In genomic region chr5:134959114-134959513, GRCm38 (mm10) we compare ENCODE assay signal across 10 mouse cellular contexts. TPM values are rescaled to one million over a fixed set of nuclear protein-coding genes. Genes with fewer than 3 reads are reported as not detected.
DNase-seq lines count a peak whose midpoint lies in the region; ATAC-seq and TF ChIP-seq lines count a peak whose summit lies in the region.
"Had no signal": no experiment of that assay in that cellular context is flagged by ENCODE, and none has a peak within 500 bp of the region (broad histone marks: within the 10 kb centered on the region; RNA-seq: fewer than 3 reads in every experiment).

No protein-coding gene starts in this region.

- H3K27ac ChIP-seq in thymus, adult 2 months (ENCODE audit: control insufficient read depth, insufficient read depth, low read length): 0 out of 2 replicates have a peak overlapping the region, but pooled peaks have one; percentile 31
- no peak overlapping the region for H3K27ac ChIP-seq in forebrain, embryonic 13.5 days
- H3K27ac ChIP-seq: embryonic facial prominence, embryonic 12.5 days had no signal

- H3K9me3 ChIP-seq in forebrain, embryonic 13.5 days (replicated peaks): no peaks in the 10 kb centered on the region
- H3K9me3 ChIP-seq: embryonic facial prominence, embryonic 12.5 days had no signal

- no peak overlapping the region for H3K9ac ChIP-seq in forebrain, embryonic 13.5 days
- H3K9ac ChIP-seq: embryonic facial prominence, embryonic 12.5 days; lung, embryonic 14.5 days had no signal

- no peaks in the 10 kb centered on the region for H3K27me3 ChIP-seq in thymus, adult 2 months (ENCODE audit: control insufficient read depth, insufficient read depth, low read length)
- no peaks in the 10 kb centered on the region for H3K27me3 ChIP-seq in forebrain, embryonic 13.5 days
- H3K27me3 ChIP-seq: embryonic facial prominence, embryonic 12.5 days had no signal

- no peak overlapping the region for H3K4me3 ChIP-seq in thymus, adult 2 months (ENCODE audit: control insufficient read depth, insufficient read depth, low read length)
- H3K4me3 ChIP-seq in forebrain, embryonic 13.5 days: no peak overlapping the region
- H3K4me3 ChIP-seq: embryonic facial prominence, embryonic 12.5 days had no signal

- peak; percentile 76 for DNase-seq in gastrocnemius, adult 18-20 months (ENCODE audit: low spot score)
- DNase-seq in gastrocnemius, postnatal 10 days: no peak
- DNase-seq in thymus, adult 2 months: no peak
- DNase-seq in thymus, adult 18-20 months: no peak
- peak; percentile 77 to 87 for DNase-seq in heart, postnatal 10 days
- no peak for DNase-seq in embryo, embryonic 11 days
- no peak for DNase-seq in layer of hippocampus, adult 11-12 months (ENCODE audit: low spot score)
- DNase-seq: lung, embryonic 14.5 days had no signal

- H3K4me1 ChIP-seq in thymus, adult 2 months (replicated peaks; ENCODE audit: control insufficient read depth, insufficient read depth, low read length): peaks cover 40% of the 10 kb centered on the region
- H3K4me1 ChIP-seq in forebrain, embryonic 13.5 days: no peaks in the 10 kb centered on the region
- H3K4me1 ChIP-seq: embryonic facial prominence, embryonic 12.5 days had no signal

- 67% methylated on average over 7 of the region's 7 CpGs for WGBS in thymus, adult 2 months
- 79% methylated on average over 7 of the region's 7 CpGs for WGBS in forebrain, embryonic 13.5 days

- no peak overlapping the region for H3K4me2 ChIP-seq in forebrain, embryonic 13.5 days
- H3K4me2 ChIP-seq: embryonic facial prominence, embryonic 12.5 days; lung, embryonic 14.5 days had no signal

- ATAC-seq in forebrain, embryonic 13.5 days: no peak

- no peak for TF ChIP-seq CTCF in thymus, adult 2 months (IDR thresholded peaks at IDR 0.05; ENCODE audit: borderline replicate concordance, control insufficient read depth, extremely low read depth, insufficient read depth, low read length, poor library complexity)

- TF ChIP-seq POLR2A in thymus, adult 2 months (IDR thresholded peaks at IDR 0.05; ENCODE audit: control insufficient read depth, extremely low read depth, insufficient read depth, low read length, poor library complexity): no peak

- intact Hi-C loops in heart, postnatal 10 days (cut with DNase I): no loop called here

- H3K36me3 ChIP-seq in thymus, adult 2 months (ENCODE audit: control insufficient read depth, insufficient read depth, low read length): no peaks in the 10 kb centered on the region
- no peaks in the 10 kb centered on the region for H3K36me3 ChIP-seq in forebrain, embryonic 13.5 days (ENCODE audit: poor library complexity, severe bottlenecking)
- H3K36me3 ChIP-seq: embryonic facial prominence, embryonic 12.5 days had no signal

RNA-seq across cellular contexts. Expression of gene Cldn4, which starts 12.4 kb away (rescaled TPM):
- total RNA-seq in gastrocnemius, adult 18-20 months (2021): not detected
- not detected for total RNA-seq in gastrocnemius, postnatal 10 days (2021)
- polyA plus RNA-seq in thymus, adult 2 months (2012; rRNA removed): 55.4 and 57.8 TPM in 2 replicates
- under 1 TPM in 1 of 2 experiments, not detected in 1; 0.14 TPM for total RNA-seq in heart, postnatal 10 days (2021)
- polyA plus RNA-seq in forebrain, embryonic 13.5 days (2015; fragmentation: Nextera tagmentation; extraction: Ambion mirVana): not detected in 2 replicates

RNA-seq across cellular contexts. Expression of gene Cldn3, which starts 26.9 kb away (rescaled TPM):
- total RNA-seq in gastrocnemius, adult 18-20 months (2021): under 1 TPM; 0.18 to 0.36 TPM
- not detected for total RNA-seq in gastrocnemius, postnatal 10 days (2021)
- polyA plus RNA-seq in thymus, adult 2 months (2012; rRNA removed): 14.7 and 15.0 TPM in 2 replicates
- total RNA-seq in heart, postnatal 10 days (2021): under 1 TPM; 0.27 to 0.41 TPM
- 2.9 and 3.1 TPM in 2 replicates for polyA plus RNA-seq in forebrain, embryonic 13.5 days (2015; fragmentation: Nextera tagmentation; extraction: Ambion mirVana)

RNA-seq across cellular contexts. Expression of gene Mettl27, which starts 26.9 kb away (rescaled TPM):
- total RNA-seq in gastrocnemius, adult 18-20 months (2021): 1 to 10 TPM; 4.2 to 5.6 TPM
- 1 to 10 TPM; 7.4 to 8.6 TPM for total RNA-seq in gastrocnemius, postnatal 10 days (2021)
- polyA plus RNA-seq in thymus, adult 2 months (2012; rRNA removed): 24.9 and 26.7 TPM in 2 replicates
- 1 to 10 TPM; 7.0 to 7.4 TPM for total RNA-seq in heart, postnatal 10 days (2021)
- 7.5 and 8.2 TPM in 2 replicates for polyA plus RNA-seq in forebrain, embryonic 13.5 days (2015; fragmentation: Nextera tagmentation; extraction: Ambion mirVana)

RNA-seq across cellular contexts. Expression of gene Cldn13, which starts 43.8 kb away (rescaled TPM):
- not detected for total RNA-seq in gastrocnemius, adult 18-20 months (2021)
- under 1 TPM in 1 of 2 experiments, not detected in 1; 0.84 TPM for total RNA-seq in gastrocnemius, postnatal 10 days (2021)
- 1.8 and 1.9 TPM in 2 replicates for polyA plus RNA-seq in thymus, adult 2 months (2012; rRNA removed)
- total RNA-seq in heart, postnatal 10 days (2021): not detected
- polyA plus RNA-seq in forebrain, embryonic 13.5 days (2015; fragmentation: Nextera tagmentation; extraction: Ambion mirVana): 0.72 TPM in 1 of 2 replicates, not detected in the other

RNA-seq across cellular contexts. Expression of gene Abhd11, which starts 49.8 kb away (rescaled TPM):
- total RNA-seq in gastrocnemius, adult 18-20 months (2021): 10 to 100 TPM; 45.1 to 49.8 TPM
- 10 to 100 TPM; 51.2 to 60.6 TPM for total RNA-seq in gastrocnemius, postnatal 10 days (2021)
- 71.7 and 84.8 TPM in 2 replicates for polyA plus RNA-seq in thymus, adult 2 months (2012; rRNA removed)
- 10 to 100 TPM; 58.2 to 64.1 TPM for total RNA-seq in heart, postnatal 10 days (2021)
- 47.9 and 53.4 TPM in 2 replicates for polyA plus RNA-seq in forebrain, embryonic 13.5 days (2015; fragmentation: Nextera tagmentation; extraction: Ambion mirVana)

Comparison
In these comparisons a context has a peak if more than half of its experiments do, and no peak if none do; other contexts are left out.
1. DNase-seq: peak in gastrocnemius, adult 18-20 months (single experiment) and heart, postnatal 10 days (2 of 2); none in gastrocnemius, postnatal 10 days (single experiment), thymus, adult 2 months (single experiment), thymus, adult 18-20 months (0 of 2), embryo, embryonic 11 days (single experiment) and layer of hippocampus, adult 11-12 months (single experiment).